Mouse (Mus musculus): Measurements from ENCODE around the gene Etl4. TPM values are rescaled to one million over a fixed set of nuclear protein-coding genes. Genes with fewer than 3 reads are reported as not detected.

Gene Etl4
- total and polyA plus RNA-seq, 2 experiments from 2014 or later, result 4.8 to 10.9 TPM

- Histone ChIP-seq H3K9me3 (ENCODE audit: low read length) (no peaks in the 10 kb centered on the region), H3K27me3 (ENCODE audit: insufficient read depth, low read length) (no peaks in the 10 kb centered on the region), H3K4me1 (ENCODE audit: insufficient read depth, low read length) (no peaks in the 10 kb centered on the region), H3K9ac (replicated peaks; ENCODE audit: low read length, poor library complexity, severe bottlenecking) (no peak overlapping the region), H3K4me3 (ENCODE audit: low read depth, low read length) (no peak overlapping the region), H3K36me3 (ENCODE audit: insufficient read depth, low read length) (no peaks in the 10 kb centered on the region), H3K27ac (ENCODE audit: low read depth, low read length) (no peak overlapping the region), H3K4me2 (ENCODE audit: low read depth, low read length, poor library complexity, severe bottlenecking) (no peak overlapping the region)
- ATAC-seq (ENCODE audit: low FRiP score) (no peak), DNase-seq (ENCODE audit: low spot score) (no peak)
- WGBS, result 95% methylated on average over 3 of the region's 3 CpGs
- TF ChIP-seq CTCF (IDR thresholded peaks at IDR 0.05), result no peak
These were observed 840.1 kb downstream of the Etl4 start for GRCm38 (mm10) chr2:20749687-20750086.

GRCm38 (mm10) chr2:20753282-20754110 lies 843.9 kb downstream of the Etl4 start:
- Histone ChIP-seq H3K4me1 (ENCODE audit: insufficient read depth, low read length) (no peaks in the 10 kb centered on the region), H3K4me2 (ENCODE audit: low read depth, low read length, poor library complexity, severe bottlenecking) (no peak overlapping the region), H3K27ac (ENCODE audit: low read depth, low read length) (no peak overlapping the region), H3K36me3 (ENCODE audit: insufficient read depth, low read length) (no peaks in the 10 kb centered on the region), H3K9me3 (ENCODE audit: low read length) (no peaks in the 10 kb centered on the region), H3K4me3 (ENCODE audit: low read depth, low read length) (no peak overlapping the region), H3K27me3 (ENCODE audit: insufficient read depth, low read length) (no peaks in the 10 kb centered on the region), H3K9ac (replicated peaks; ENCODE audit: low read length, poor library complexity, severe bottlenecking) (no peak overlapping the region)
- DNase-seq (ENCODE audit: low spot score) (no peak), ATAC-seq (ENCODE audit: low FRiP score) (no peak)
- no peak for TF ChIP-seq CTCF (IDR thresholded peaks at IDR 0.05)
- 81% methylated on average over 8 of the region's 8 CpGs for WGBS

- no peak for TF ChIP-seq CTCF (IDR thresholded peaks at IDR 0.05)
- H3K9ac ChIP-seq (replicated peaks; ENCODE audit: low read length, poor library complexity, severe bottlenecking), result no peak overlapping the region
- no peaks in the 10 kb centered on the region for H3K27me3 ChIP-seq (ENCODE audit: insufficient read depth, low read length)
- H3K4me1 ChIP-seq (ENCODE audit: insufficient read depth, low read length), result no peaks in the 10 kb centered on the region
- H3K4me3 ChIP-seq (ENCODE audit: low read depth, low read length), result no peak overlapping the region
- ATAC-seq (ENCODE audit: low FRiP score) (no peak), DNase-seq (ENCODE audit: low spot score) (no peak)
- H3K4me2 ChIP-seq (ENCODE audit: low read depth, low read length, poor library complexity, severe bottlenecking), result no peak overlapping the region
- no peaks in the 10 kb centered on the region for H3K9me3 ChIP-seq (ENCODE audit: low read length)
- H3K36me3 ChIP-seq (ENCODE audit: insufficient read depth, low read length), result no peaks in the 10 kb centered on the region
- WGBS, result 92% methylated on average over 3 of the region's 3 CpGs
- no peak overlapping the region for H3K27ac ChIP-seq (ENCODE audit: low read depth, low read length)
These were observed 847.4 kb downstream of the Etl4 start for GRCm38 (mm10) chr2:20756964-20757363.

GRCm38 (mm10) chr2:20759045-20759662 lies 849.6 kb downstream of the Etl4 start:
- Histone ChIP-seq H3K4me1 (ENCODE audit: insufficient read depth, low read length) (no peaks in the 10 kb centered on the region), H3K4me3 (ENCODE audit: low read depth, low read length) (no peak overlapping the region)
- WGBS, result 89% methylated on average over 7 of the region's 7 CpGs

GRCm38 (mm10) chr2:20761320-20761719 lies 851.7 kb downstream of the Etl4 start:
- H3K4me2 ChIP-seq (ENCODE audit: low read depth, low read length, poor library complexity, severe bottlenecking), result no peak overlapping the region
- TF ChIP-seq CTCF (IDR thresholded peaks at IDR 0.05), result no peak
- no peaks in the 10 kb centered on the region for H3K4me1 ChIP-seq (ENCODE audit: insufficient read depth, low read length)
- no peaks in the 10 kb centered on the region for H3K27me3 ChIP-seq (ENCODE audit: insufficient read depth, low read length)
- DNase-seq (ENCODE audit: low spot score) (no peak), ATAC-seq (ENCODE audit: low FRiP score) (no peak)
- H3K9me3 ChIP-seq (ENCODE audit: low read length), result no peaks in the 10 kb centered on the region
- no peaks in the 10 kb centered on the region for H3K36me3 ChIP-seq (ENCODE audit: insufficient read depth, low read length)
- H3K4me3 ChIP-seq (ENCODE audit: low read depth, low read length), result no peak overlapping the region
- 81% methylated on average over 5 of the region's 5 CpGs for WGBS
- H3K27ac ChIP-seq (ENCODE audit: low read depth, low read length), result no peak overlapping the region
- H3K9ac ChIP-seq (replicated peaks; ENCODE audit: low read length, poor library complexity, severe bottlenecking), result no peak overlapping the region

More at GRCm38 (mm10) chr2:20759045-20759662, 849.6 kb downstream of the Etl4 start:
- DNase-seq (ENCODE audit: low spot score) (no peak), ATAC-seq (ENCODE audit: low FRiP score) (no peak)
- no peaks in the 10 kb centered on the region for H3K36me3 ChIP-seq (ENCODE audit: insufficient read depth, low read length)
- H3K4me2 ChIP-seq (ENCODE audit: low read depth, low read length, poor library complexity, severe bottlenecking), result no peak overlapping the region
- TF ChIP-seq CTCF (IDR thresholded peaks at IDR 0.05), result no peak
- H3K27ac ChIP-seq (ENCODE audit: low read depth, low read length), result no peak overlapping the region
- no peaks in the 10 kb centered on the region for H3K27me3 ChIP-seq (ENCODE audit: insufficient read depth, low read length)
- no peaks in the 10 kb centered on the region for H3K9me3 ChIP-seq (ENCODE audit: low read length)
- H3K9ac ChIP-seq (replicated peaks; ENCODE audit: low read length, poor library complexity, severe bottlenecking), result no peak overlapping the region

- 0 out of 2 replicates have a peak, but pooled peaks have one; percentile 52 for ATAC-seq (ENCODE audit: low FRiP score)
These were observed 852.2 kb downstream of the Etl4 start for GRCm38 (mm10) chr2:20761751-20762150.

More at GRCm38 (mm10) chr2:20761751-20762150, 852.2 kb downstream of the Etl4 start:
- Histone ChIP-seq H3K9me3 (ENCODE audit: low read length) (no peaks in the 10 kb centered on the region), H3K9ac (replicated peaks; ENCODE audit: low read length, poor library complexity, severe bottlenecking) (no peak overlapping the region), H3K27ac (ENCODE audit: low read depth, low read length) (no peak overlapping the region), H3K4me3 (ENCODE audit: low read depth, low read length) (no peak overlapping the region), H3K4me1 (ENCODE audit: insufficient read depth, low read length) (no peaks in the 10 kb centered on the region), H3K36me3 (ENCODE audit: insufficient read depth, low read length) (no peaks in the 10 kb centered on the region), H3K4me2 (ENCODE audit: low read depth, low read length, poor library complexity, severe bottlenecking) (no peak overlapping the region), H3K27me3 (ENCODE audit: insufficient read depth, low read length) (no peaks in the 10 kb centered on the region)
- WGBS, result 65% methylated on average over 3 of the region's 3 CpGs
- peak; percentile 29 for DNase-seq (ENCODE audit: low spot score)
- no peak for TF ChIP-seq CTCF (IDR thresholded peaks at IDR 0.05)

Measured in midbrain, postnatal 0 days (tissue).